Mouse (Mus musculus) intestine, embryonic 16.5 days (tissue): Measurements from ENCODE around the gene Shisal1. TPM values are rescaled to one million over a fixed set of nuclear protein-coding genes. Genes with fewer than 3 reads are reported as not detected.

Experiments
- ATAC-seq: fragments of 200-750 bp; cut with Nextera tagmentation; 2 replicates; pipeline ENCODE4 v1.8.0; 2017; ENCODE audit warnings: moderate TSS enrichment, moderate library complexity
- H3K27ac ChIP-seq: fragments of 300-500 bp; sonication (generic); 2 replicates; pipeline ENCODE4 v1.5.1; 2014; ENCODE audit warnings: mild to moderate bottlenecking, low read length
- H3K27me3 ChIP-seq: fragments of 300-500 bp; sonication (generic); replicated peaks from 2 replicates; pipeline ENCODE4 v1.6.1; 2014; ENCODE audit warnings: low read length, control low read depth, mixed read lengths; ENCODE audit not compliant: control insufficient read depth, insufficient read depth
- H3K36me3 ChIP-seq: fragments of 300-500 bp; sonication (generic); 2 replicates; pipeline ENCODE4 v1.6.1; 2014; ENCODE audit warnings: low read length, control low read depth; ENCODE audit not compliant: control insufficient read depth, insufficient read depth
- H3K4me1 ChIP-seq: fragments of 300-500 bp; sonication (generic); 2 replicates; pipeline ENCODE4 v1.6.1; 2014; ENCODE audit warnings: low read length, control low read depth, mixed read lengths; ENCODE audit not compliant: control insufficient read depth, insufficient read depth
- H3K4me2 ChIP-seq: fragments of 300-500 bp; sonication (generic); 2 replicates; pipeline ENCODE4 v1.6.1; 2014; ENCODE audit warnings: low read depth, low read length, control low read depth
- H3K4me3 ChIP-seq: fragments of 300-500 bp; sonication (generic); 2 replicates; pipeline ENCODE4 v1.5.1; 2014; ENCODE audit warnings: mild to moderate bottlenecking, low read length
- H3K9ac ChIP-seq: fragments of 300-500 bp; sonication (generic); 2 replicates; pipeline ENCODE4 v1.6.1; 2014; ENCODE audit warnings: low read depth, low read length
- H3K9me3 ChIP-seq: fragments of 300-500 bp; sonication (generic); 2 replicates; pipeline ENCODE4 v1.6.1; 2016; ENCODE audit warnings: low read length, control low read depth; ENCODE audit not compliant: control insufficient read depth
- WGBS: fragments of 180-500 bp; shearing (Covaris S2); extraction: QIAGEN DNeasy Blood & Tissue Kit; methylation state at CpG from one replicate; pipeline ENCODE4 v1.1.7; 2014; 5-methylcytosine and 5-hydroxymethylcytosine counted together
- polyA plus RNA-seq: library from polyadenylated mRNA; unstranded; fragments of >200 nt; fragmentation: Nextera tagmentation; extraction: Ambion mirVana; gene quantifications from 2 replicates; pipeline ENCODE4 v1.2.1, GENCODE M21; 2015

Gene Shisal1
- 0.77 and 0.93 TPM in 2 replicates for polyA plus RNA-seq

DNA sequence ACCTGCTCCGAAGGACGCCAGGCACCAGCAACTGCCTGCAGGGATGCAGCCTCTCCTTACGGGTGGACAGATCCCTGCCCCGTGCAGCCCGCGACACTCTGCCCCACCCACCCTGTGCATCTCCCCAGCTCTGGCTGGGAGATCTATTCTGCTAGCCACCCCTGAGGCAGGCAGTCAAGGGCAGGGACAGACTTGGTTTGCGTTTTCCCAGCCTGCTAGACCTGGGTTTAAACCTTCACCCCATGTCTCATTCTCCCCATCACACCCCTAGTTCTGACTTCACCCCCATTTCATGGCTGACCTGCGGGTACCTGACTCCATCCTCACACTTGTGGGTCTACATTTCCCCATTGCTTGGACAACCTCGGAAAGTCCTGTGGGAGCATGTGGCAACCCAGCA, at the start of gene Shisal1:
Gene Shisal1 (minus strand): TSS at position 101 of the 400 bp plus-strand sequence.
- WGBS, result 16% methylated on average over 9 of the region's 9 CpGs
- peak within 1 kb of the TSS; percentile 51 for H3K4me3 ChIP-seq
- peaks cover 40% of the 10 kb centered on the region for H3K27me3 ChIP-seq
- no peak for ATAC-seq
- no peaks in the 10 kb centered on the region for H3K9me3 ChIP-seq
- peak within 1 kb of the TSS; percentile 91 for H3K4me2 ChIP-seq
- H3K36me3 ChIP-seq, result no peaks in the 10 kb centered on the region
- H3K4me1 ChIP-seq, result peaks cover 11% of the 10 kb centered on the region
- peak within 1 kb of the TSS; percentile 59 for H3K9ac ChIP-seq
- H3K27ac ChIP-seq, result no peak within 1 kb of the TSS

GRCm38 (mm10) chr15:84490486-84490885, 43.6 kb upstream of the Shisal1 start:
- H3K36me3 ChIP-seq, result no peaks in the 10 kb centered on the region
- no peaks in the 10 kb centered on the region for H3K4me1 ChIP-seq
- no peak overlapping the region for H3K27ac ChIP-seq
- 59% methylated on average over 7 of the region's 7 CpGs for WGBS
- H3K27me3 ChIP-seq, result no peaks in the 10 kb centered on the region
- no peaks in the 10 kb centered on the region; the same call in 1 of the 2 replicates for H3K9me3 ChIP-seq
- no peak overlapping the region for H3K9ac ChIP-seq
- no peak for ATAC-seq
- no peak overlapping the region for H3K4me3 ChIP-seq
- H3K4me2 ChIP-seq, result no peak overlapping the region

DNA sequence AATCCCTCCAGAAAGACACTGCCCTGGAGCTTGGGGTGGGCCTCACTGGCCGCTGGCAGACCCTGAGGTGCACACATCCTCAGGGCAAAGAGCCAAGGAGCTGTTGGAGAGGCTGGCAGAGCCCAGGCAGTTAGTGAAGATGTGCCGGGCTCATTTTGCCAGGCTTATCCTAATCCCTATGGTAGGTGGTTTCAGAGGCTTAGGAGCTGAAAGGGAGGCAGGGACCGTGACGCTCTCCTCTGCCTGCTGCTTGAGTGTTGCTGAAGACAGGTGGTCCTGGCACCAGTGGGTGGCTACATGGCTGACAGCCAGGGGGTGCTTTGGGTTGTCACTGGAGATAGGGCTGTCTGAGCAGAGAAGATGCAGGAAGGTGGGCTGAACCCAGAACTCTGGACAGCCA, 37.4 kb upstream of the Shisal1 start:
- H3K27ac ChIP-seq, result no peak overlapping the region
- WGBS, result 63% methylated on average over 4 of the region's 4 CpGs
- H3K4me3 ChIP-seq, result no peak overlapping the region
- H3K9ac ChIP-seq, result peak overlapping the region; percentile 31; the same call in 1 of the 2 replicates
- H3K36me3 ChIP-seq, result no peaks in the 10 kb centered on the region
- no peaks in the 10 kb centered on the region; the same call in 1 of the 2 replicates for H3K9me3 ChIP-seq
- no peaks in the 10 kb centered on the region for H3K27me3 ChIP-seq
- H3K4me1 ChIP-seq, result peaks cover 10% of the 10 kb centered on the region; the same call in 1 of the 2 replicates
- H3K4me2 ChIP-seq, result no peak overlapping the region
- no peak for ATAC-seq

DNA sequence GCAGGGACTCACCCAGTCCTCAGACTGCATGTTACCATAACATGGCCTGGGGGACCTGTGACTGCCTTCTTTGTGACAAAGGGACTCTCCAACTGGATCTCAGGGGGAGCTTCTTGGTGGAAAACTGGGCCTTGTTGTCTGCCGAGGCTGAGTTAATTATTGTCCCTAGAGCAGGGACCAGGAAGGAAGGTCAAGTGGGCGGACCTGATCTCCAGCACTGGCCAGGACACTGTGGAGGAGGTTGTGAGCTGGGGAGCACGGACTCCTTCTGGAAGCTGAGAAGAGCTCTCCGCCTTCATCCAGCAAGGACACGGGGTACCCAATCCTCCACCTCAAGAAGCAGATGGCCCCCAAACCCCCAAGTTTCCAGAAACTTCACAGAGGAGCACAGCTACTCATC, 36.7 kb upstream of the Shisal1 start:
- WGBS, result 54% methylated on average over 5 of the region's 5 CpGs
- Histone ChIP-seq H3K27ac (no peak overlapping the region), H3K9me3 (no peaks in the 10 kb centered on the region; the same call in 1 of the 2 replicates), H3K9ac (no peak overlapping the region; the same call in 1 of the 2 replicates), H3K36me3 (no peaks in the 10 kb centered on the region), H3K4me2 (no peak overlapping the region), H3K4me3 (no peak overlapping the region), H3K4me1 (peaks cover 10% of the 10 kb centered on the region; the same call in 1 of the 2 replicates), H3K27me3 (no peaks in the 10 kb centered on the region)
- ATAC-seq, result peak; percentile 36; the same call in 1 of the 2 replicates

GRCm38 (mm10) chr15:84481259-84481877, 34.5 kb upstream of the Shisal1 start:
- WGBS, result 64% methylated on average over 13 of the region's 13 CpGs
- Histone ChIP-seq H3K4me2 (no peak overlapping the region), H3K9ac (no peak overlapping the region), H3K4me3 (no peak overlapping the region), H3K4me1 (peaks cover 10% of the 10 kb centered on the region; the same call in 1 of the 2 replicates), H3K27me3 (no peaks in the 10 kb centered on the region), H3K27ac (no peak overlapping the region), H3K9me3 (no peaks in the 10 kb centered on the region), H3K36me3 (no peaks in the 10 kb centered on the region)
- ATAC-seq, result no peak

DNA sequence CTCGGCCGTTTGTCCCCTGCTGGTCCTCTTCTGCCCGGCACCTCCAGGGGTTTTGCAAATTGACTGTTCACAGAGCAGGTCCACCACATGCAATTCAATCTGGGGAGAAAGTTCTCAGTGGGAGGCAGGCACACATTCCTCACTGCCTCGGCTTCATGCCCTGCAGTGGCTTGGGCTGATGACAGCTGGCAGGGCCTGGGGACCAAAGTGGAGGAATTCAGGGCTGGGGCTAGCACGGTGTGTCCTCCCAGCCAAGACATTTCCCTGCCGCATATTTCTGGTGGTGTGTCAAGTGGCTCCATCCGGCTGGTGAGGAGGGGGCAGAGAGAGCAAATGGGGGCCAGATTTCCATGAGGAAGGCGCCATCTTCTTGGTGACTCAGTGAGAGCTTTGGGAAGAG, 22.5 kb upstream of the Shisal1 start:
- Histone ChIP-seq H3K27ac (no peak overlapping the region), H3K36me3 (no peaks in the 10 kb centered on the region), H3K9ac (no peak overlapping the region), H3K9me3 (no peaks in the 10 kb centered on the region), H3K4me3 (no peak overlapping the region), H3K27me3 (no peaks in the 10 kb centered on the region), H3K4me1 (peaks cover 8% of the 10 kb centered on the region; the same call in 1 of the 2 replicates), H3K4me2 (no peak overlapping the region)
- ATAC-seq, result no peak
- whole genome bisulfite sequencing, result 43% methylated on average over 8 of the region's 8 CpGs

GRCm38 (mm10) chr15:84467761-84468160, 20.9 kb upstream of the Shisal1 start:
- Histone ChIP-seq H3K4me2 (no peak overlapping the region), H3K27me3 (no peaks in the 10 kb centered on the region), H3K9me3 (no peaks in the 10 kb centered on the region), H3K4me1 (peaks cover 8% of the 10 kb centered on the region; the same call in 1 of the 2 replicates), H3K36me3 (no peaks in the 10 kb centered on the region), H3K9ac (no peak overlapping the region), H3K27ac (no peak overlapping the region), H3K4me3 (no peak overlapping the region)
- WGBS, result 58% methylated on average over 5 of the region's 5 CpGs
- no peak for ATAC-seq

DNA sequence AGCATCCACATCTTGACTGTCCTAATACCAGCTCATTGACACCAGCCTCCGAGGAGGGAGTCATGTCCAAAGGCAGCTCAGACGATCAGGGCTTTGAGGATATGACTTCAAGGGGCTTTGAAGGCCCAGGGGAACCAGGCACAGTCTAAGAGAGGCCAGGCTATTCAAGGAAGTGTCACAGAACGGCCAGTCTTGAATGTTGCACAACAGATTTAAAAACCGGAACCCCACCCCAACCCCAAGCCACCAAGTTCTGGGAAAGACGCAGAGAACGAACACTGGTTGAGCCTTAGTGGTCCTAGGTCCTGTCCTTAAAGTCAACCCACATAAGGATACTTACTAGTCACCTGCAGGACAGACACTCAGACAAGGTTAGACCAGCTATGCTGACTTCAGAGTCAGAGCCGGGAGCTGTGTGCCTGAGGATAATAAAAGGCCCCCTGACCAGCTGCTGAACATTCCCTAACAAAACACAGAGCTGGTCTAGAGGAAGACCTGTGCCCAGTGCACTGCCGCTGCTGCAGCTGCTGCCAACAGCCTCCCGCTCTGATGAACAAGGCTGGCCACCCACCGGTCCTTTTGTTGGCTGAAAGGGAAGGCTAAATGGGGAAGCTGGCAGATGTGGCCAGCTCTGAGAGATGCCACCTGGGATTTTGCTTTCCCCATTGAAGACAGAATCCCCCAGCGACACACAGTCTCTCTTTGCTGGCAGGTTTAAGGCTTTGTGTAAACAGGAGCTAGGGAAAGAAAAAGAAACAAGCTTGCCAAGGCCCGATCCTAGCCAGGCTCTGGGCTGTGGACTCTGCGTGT, 19.8 kb upstream of the Shisal1 start:
- WGBS, result 40% methylated on average over 13 of the region's 13 CpGs
- Histone ChIP-seq H3K27ac (0 out of 2 replicates have a peak overlapping the region, but pooled peaks have one; percentile 8), H3K36me3 (no peaks in the 10 kb centered on the region), H3K9ac (0 out of 2 replicates have a peak overlapping the region, but pooled peaks have one; percentile 17), H3K4me3 (no peak overlapping the region), H3K4me1 (peaks cover 8% of the 10 kb centered on the region; the same call in 1 of the 2 replicates), H3K4me2 (no peak overlapping the region), H3K27me3 (no peaks in the 10 kb centered on the region), H3K9me3 (no peaks in the 10 kb centered on the region)
- ATAC-seq, result peak; percentile 31; the same call in 1 of the 2 replicates

DNA sequence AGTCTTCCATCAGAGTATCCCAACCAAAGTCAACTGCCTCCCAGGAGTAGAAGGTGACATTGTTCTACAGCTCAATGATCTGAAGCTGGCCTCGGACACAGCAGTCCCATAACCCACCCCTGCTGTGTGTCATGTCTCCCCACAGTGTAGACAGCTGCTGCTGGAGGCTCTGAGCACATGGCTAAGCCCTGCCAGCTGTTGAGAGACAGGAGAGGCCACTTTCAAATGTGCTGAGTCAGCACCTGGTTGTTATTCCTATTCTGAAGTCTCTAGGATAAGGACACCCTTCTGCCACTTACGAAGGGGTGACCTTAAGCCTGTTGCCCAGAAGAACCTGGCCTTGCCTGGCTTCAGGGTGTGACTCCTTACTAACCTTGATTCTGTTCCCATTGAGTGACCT, 14.5 kb upstream of the Shisal1 start:
- no peak overlapping the region for H3K4me3 ChIP-seq
- H3K4me1 ChIP-seq, result 0 out of 2 replicates have a peak, but pooled peaks cover under 1% of the 10 kb centered on the region
- no peak overlapping the region for H3K9ac ChIP-seq
- H3K9me3 ChIP-seq, result no peaks in the 10 kb centered on the region
- WGBS, result 73% methylated on average over 2 of the region's 2 CpGs
- H3K27me3 ChIP-seq, result no peaks in the 10 kb centered on the region
- no peak overlapping the region for H3K4me2 ChIP-seq
- no peaks in the 10 kb centered on the region for H3K36me3 ChIP-seq
- ATAC-seq, result no peak
- no peak overlapping the region for H3K27ac ChIP-seq
